Mouse (Mus musculus): ENCODE results near the gene Gm6588. TPM values are rescaled to one million over a fixed set of nuclear protein-coding genes. Genes with fewer than 3 reads are reported as not detected.

Gm6588 gene
- polyA plus RNA-seq, 1 experiment from 2014 or later: not detected

DNA sequence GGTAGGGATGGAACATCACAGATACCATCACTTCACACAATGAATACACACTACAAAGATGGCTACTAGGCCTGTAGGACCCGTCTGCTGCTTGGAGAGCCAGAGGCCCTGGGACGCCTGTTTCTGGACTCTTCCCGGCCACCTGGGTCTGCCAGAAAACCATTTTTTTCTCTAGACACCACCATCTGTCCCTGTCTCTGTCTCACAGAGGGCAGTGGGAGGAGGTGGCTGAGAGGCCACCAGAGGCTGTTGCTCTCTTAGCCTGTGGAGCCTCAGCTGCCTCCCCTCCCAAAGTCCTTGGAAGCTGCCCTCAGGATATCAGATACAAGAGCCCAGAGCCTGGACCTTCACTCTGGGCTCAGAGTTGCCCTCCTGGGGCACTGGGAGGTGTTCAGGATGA is 10.7 kb downstream of the Gm6588 start:
- WGBS (ENCODE audit: insufficient replicate concordance): 76% methylated on average over 3 of the region's 3 CpGs
- no peak overlapping the region for H3K4me3 ChIP-seq (ENCODE audit: low read depth, low read length)
- no peaks in the 10 kb centered on the region for H3K9me3 ChIP-seq (ENCODE audit: low read length)
- H3K4me2 ChIP-seq (ENCODE audit: low read depth, low read length): no peak overlapping the region
- H3K27ac ChIP-seq (ENCODE audit: low read depth): no peak overlapping the region
- H3K9ac ChIP-seq (replicated peaks): no peak overlapping the region
- ATAC-seq (no peak), DNase-seq (no peak)
- H3K27me3 ChIP-seq (ENCODE audit: insufficient read depth, low read length): no peaks in the 10 kb centered on the region
- H3K36me3 ChIP-seq (replicated peaks; ENCODE audit: insufficient read depth, low read length): no peaks in the 10 kb centered on the region
- H3K4me1 ChIP-seq (ENCODE audit: insufficient read depth): no peaks in the 10 kb centered on the region
- TF ChIP-seq EP300 (IDR thresholded peaks at IDR 0.05; ENCODE audit: low read depth) (no peak), CTCF (IDR thresholded peaks at IDR 0.05; ENCODE audit: low read depth) (no peak)

GRCm38 (mm10) chr5:112466331-112466730 is 17.1 kb downstream of the Gm6588 start:
- H3K36me3 ChIP-seq (replicated peaks; ENCODE audit: insufficient read depth, low read length): no peaks in the 10 kb centered on the region
- no peak overlapping the region for H3K4me3 ChIP-seq (ENCODE audit: low read depth, low read length)
- TF ChIP-seq CTCF (IDR thresholded peaks at IDR 0.05; ENCODE audit: low read depth): no peak
- TF ChIP-seq EP300 (IDR thresholded peaks at IDR 0.05; ENCODE audit: low read depth): no peak
- H3K27me3 ChIP-seq (ENCODE audit: insufficient read depth, low read length): no peaks in the 10 kb centered on the region
- no peaks in the 10 kb centered on the region for H3K4me1 ChIP-seq (ENCODE audit: insufficient read depth)
- DNase-seq (no peak), ATAC-seq (no peak)
- no peak overlapping the region for H3K4me2 ChIP-seq (ENCODE audit: low read depth, low read length)
- 62% methylated on average over 6 of the region's 6 CpGs for WGBS (ENCODE audit: insufficient replicate concordance)
- H3K9me3 ChIP-seq (ENCODE audit: low read length): no peaks in the 10 kb centered on the region
- no peak overlapping the region for H3K9ac ChIP-seq (replicated peaks)
- H3K27ac ChIP-seq (ENCODE audit: low read depth): no peak overlapping the region

DNA sequence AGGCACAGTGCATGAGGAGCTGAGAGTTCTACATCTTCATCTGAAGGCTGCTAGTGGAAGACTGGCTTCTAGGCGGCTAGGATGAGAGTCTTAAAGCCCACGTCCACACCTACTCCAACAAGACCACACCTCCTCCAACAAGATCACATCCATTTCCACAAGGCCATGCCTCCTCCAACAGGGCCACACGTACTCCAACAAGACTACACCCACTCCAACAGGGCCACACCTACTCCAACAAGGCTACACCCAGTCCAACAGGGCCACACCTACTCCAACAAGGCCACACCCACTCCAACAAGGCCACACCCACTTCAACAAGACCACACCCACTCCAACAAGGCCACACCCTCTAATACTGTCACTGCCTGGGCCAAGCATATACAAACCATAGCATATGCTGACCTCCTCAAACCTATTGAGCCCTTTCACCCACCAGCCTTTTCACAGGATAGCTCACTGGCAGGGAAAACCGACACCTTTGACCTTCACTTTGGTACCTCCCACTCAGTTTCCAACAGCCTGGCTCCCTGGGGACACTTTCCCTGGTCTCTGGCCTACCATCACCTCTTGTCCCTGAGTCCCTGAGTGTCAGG is 19.9 kb downstream of the Gm6588 start:
- no peaks in the 10 kb centered on the region for H3K27me3 ChIP-seq (ENCODE audit: insufficient read depth, low read length)
- no peak overlapping the region for H3K4me2 ChIP-seq (ENCODE audit: low read depth, low read length)
- ATAC-seq (peak; percentile 33; the same call in 1 of the 2 replicates), DNase-seq (no peak)
- no peak overlapping the region for H3K9ac ChIP-seq (replicated peaks)
- no peak overlapping the region for H3K4me3 ChIP-seq (ENCODE audit: low read depth, low read length)
- no peak overlapping the region for H3K27ac ChIP-seq (ENCODE audit: low read depth)
- 62% methylated on average over 4 of the region's 4 CpGs for WGBS (ENCODE audit: insufficient replicate concordance)
- TF ChIP-seq CTCF (IDR thresholded peaks at IDR 0.05; ENCODE audit: low read depth) (no peak), EP300 (IDR thresholded peaks at IDR 0.05; ENCODE audit: low read depth) (no peak)
- no peaks in the 10 kb centered on the region for H3K36me3 ChIP-seq (replicated peaks; ENCODE audit: insufficient read depth, low read length)
- H3K4me1 ChIP-seq (ENCODE audit: insufficient read depth): no peaks in the 10 kb centered on the region
- no peaks in the 10 kb centered on the region for H3K9me3 ChIP-seq (ENCODE audit: low read length)

DNA sequence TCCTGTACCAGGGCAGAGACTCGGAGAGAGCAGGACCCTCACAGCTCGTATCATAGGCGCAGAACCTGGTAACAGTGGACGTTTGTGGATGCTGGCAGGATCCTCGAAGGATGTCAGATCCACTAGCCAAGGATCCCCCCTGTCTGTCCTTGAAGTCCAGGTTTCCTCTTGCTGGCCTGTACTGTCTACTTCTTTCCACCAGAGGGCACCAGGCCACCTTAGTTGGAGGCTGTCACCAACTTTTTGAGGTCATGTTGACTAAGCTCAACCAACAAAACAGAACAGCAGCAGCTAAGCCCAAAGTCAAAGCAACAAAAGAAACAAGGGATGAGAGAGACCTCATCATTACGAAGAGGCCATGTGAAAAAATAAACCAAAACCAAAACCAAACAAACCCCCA is 20.9 kb downstream of the Gm6588 start:
- 66% methylated on average over 6 of the region's 6 CpGs for WGBS (ENCODE audit: insufficient replicate concordance)

GRCm38 (mm10) chr5:112473453-112473852 is 24.2 kb downstream of the Gm6588 start:
- H3K4me1 ChIP-seq (ENCODE audit: insufficient read depth): no peaks in the 10 kb centered on the region
- no peaks in the 10 kb centered on the region for H3K36me3 ChIP-seq (replicated peaks; ENCODE audit: insufficient read depth, low read length)
- no peaks in the 10 kb centered on the region for H3K27me3 ChIP-seq (ENCODE audit: insufficient read depth, low read length)
- H3K4me2 ChIP-seq (ENCODE audit: low read depth, low read length): no peak overlapping the region
- no peak overlapping the region for H3K27ac ChIP-seq (ENCODE audit: low read depth)
- WGBS (ENCODE audit: insufficient replicate concordance): 33% methylated on average over 6 of the region's 6 CpGs
- H3K9ac ChIP-seq (replicated peaks): no peak overlapping the region
- DNase-seq (no peak), ATAC-seq (no peak)
- TF ChIP-seq EP300 (IDR thresholded peaks at IDR 0.05; ENCODE audit: low read depth) (no peak), CTCF (IDR thresholded peaks at IDR 0.05; ENCODE audit: low read depth) (no peak)
- no peaks in the 10 kb centered on the region for H3K9me3 ChIP-seq (ENCODE audit: low read length)
- no peak overlapping the region for H3K4me3 ChIP-seq (ENCODE audit: low read depth, low read length)

More for the DNA sequence above, 20.9 kb downstream of the Gm6588 start:
- no peak for DNase-seq
- TF ChIP-seq EP300 (IDR thresholded peaks at IDR 0.05; ENCODE audit: low read depth) (no peak), CTCF (IDR thresholded peaks at IDR 0.05; ENCODE audit: low read depth) (peak; percentile 72)
- Histone ChIP-seq H3K4me3 (ENCODE audit: low read depth, low read length) (no peak overlapping the region), H3K36me3 (replicated peaks; ENCODE audit: insufficient read depth, low read length) (no peaks in the 10 kb centered on the region), H3K27me3 (ENCODE audit: insufficient read depth, low read length) (no peaks in the 10 kb centered on the region), H3K4me2 (ENCODE audit: low read depth, low read length) (no peak overlapping the region), H3K27ac (ENCODE audit: low read depth) (no peak overlapping the region), H3K9ac (replicated peaks) (no peak overlapping the region), H3K4me1 (ENCODE audit: insufficient read depth) (no peaks in the 10 kb centered on the region), H3K9me3 (ENCODE audit: low read length) (no peaks in the 10 kb centered on the region)
- ATAC-seq: no peak

GRCm38 (mm10) chr5:112481946-112482410 is 32.8 kb downstream of the Gm6588 start:
- Histone ChIP-seq H3K36me3 (replicated peaks; ENCODE audit: insufficient read depth, low read length) (no peaks in the 10 kb centered on the region), H3K9ac (replicated peaks) (no peak overlapping the region), H3K4me1 (ENCODE audit: insufficient read depth) (no peaks in the 10 kb centered on the region), H3K27ac (ENCODE audit: low read depth) (no peak overlapping the region), H3K9me3 (ENCODE audit: low read length) (no peaks in the 10 kb centered on the region), H3K4me3 (ENCODE audit: low read depth, low read length) (no peak overlapping the region), H3K27me3 (ENCODE audit: insufficient read depth, low read length) (0 out of 2 replicates have a peak, but pooled peaks cover 4% of the 10 kb centered on the region), H3K4me2 (ENCODE audit: low read depth, low read length) (no peak overlapping the region)
- DNase-seq (no peak), ATAC-seq (no peak)
- TF ChIP-seq CTCF (IDR thresholded peaks at IDR 0.05; ENCODE audit: low read depth) (no peak), EP300 (IDR thresholded peaks at IDR 0.05; ENCODE audit: low read depth) (no peak)
- WGBS (ENCODE audit: insufficient replicate concordance): 36% methylated on average over 19 of the region's 19 CpGs

All from liver, postnatal 0 days (tissue).